Mouse (Mus musculus) cerebellum, postnatal 25 days (tissue): ENCODE results near the gene Dmwd.

Source experiments
- DNase-seq, 2 experiments: peaks; one replicate each; pipeline ENCODE4 v3.0.0; 2021; ENCODE audit warnings: mixed read lengths in 2 of 2

The Dmwd gene

DNA sequence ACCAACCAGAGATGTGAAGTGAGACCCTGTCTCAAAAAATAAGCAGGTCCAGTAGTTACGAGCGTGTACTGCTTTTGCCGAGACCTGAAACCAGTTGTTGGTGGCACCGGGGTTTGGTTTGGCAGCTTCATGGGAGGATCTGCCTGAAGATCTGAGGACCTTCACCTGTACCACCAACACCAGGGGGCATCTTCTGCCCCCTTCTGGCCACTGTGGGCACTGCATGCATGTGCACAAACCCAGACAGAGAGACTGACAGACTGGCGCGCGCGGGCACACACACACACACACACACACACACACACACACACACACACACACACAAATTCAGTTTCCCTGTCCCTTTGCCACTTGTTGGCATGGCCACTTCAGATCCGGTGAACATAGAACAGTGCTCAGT, 2.5 kb upstream of the Dmwd start:
- DNase-seq: peak; percentile 54 to 72

DNA sequence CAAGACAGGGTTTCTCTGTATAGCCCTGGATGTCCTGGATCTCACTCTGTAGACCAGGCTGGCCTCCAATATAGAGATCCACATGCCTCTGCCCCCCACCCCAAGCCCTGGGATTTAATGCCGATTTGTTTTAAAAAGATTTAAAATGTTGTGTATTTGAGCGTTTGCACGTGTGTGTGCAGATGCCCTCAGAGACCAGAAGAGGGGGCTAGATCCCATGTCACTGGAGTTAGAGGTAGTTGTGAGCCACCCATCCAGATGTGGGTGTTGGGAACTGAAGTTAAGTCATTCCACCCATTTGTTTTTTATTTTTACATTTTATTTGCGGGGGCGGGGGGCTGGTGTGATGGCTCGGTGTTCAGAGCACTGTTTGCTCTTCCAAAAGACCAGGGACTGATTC, 1.5 kb upstream of the Dmwd start:
- DNase-seq: no peak

DNA sequence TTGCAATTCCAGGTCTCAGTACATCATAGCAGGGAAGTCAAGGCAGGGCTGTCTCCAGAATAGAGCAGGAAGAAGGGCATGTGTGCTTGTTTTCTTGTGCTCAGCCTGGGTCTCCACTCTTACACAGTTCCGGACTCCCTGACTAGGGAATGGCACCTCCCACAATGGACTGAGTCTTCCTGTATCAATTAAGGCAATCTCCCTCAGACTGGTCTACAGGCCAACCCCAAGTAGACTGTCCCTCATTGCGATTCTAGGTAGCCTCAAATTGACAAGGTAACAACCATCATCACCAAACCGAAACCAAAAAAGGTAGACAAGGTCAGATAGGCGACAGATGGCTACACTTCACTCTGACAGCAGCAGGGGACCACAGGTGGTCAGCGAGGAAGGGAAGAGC, 796 bp upstream of the Dmwd start:
- no peak for DNase-seq

DNA sequence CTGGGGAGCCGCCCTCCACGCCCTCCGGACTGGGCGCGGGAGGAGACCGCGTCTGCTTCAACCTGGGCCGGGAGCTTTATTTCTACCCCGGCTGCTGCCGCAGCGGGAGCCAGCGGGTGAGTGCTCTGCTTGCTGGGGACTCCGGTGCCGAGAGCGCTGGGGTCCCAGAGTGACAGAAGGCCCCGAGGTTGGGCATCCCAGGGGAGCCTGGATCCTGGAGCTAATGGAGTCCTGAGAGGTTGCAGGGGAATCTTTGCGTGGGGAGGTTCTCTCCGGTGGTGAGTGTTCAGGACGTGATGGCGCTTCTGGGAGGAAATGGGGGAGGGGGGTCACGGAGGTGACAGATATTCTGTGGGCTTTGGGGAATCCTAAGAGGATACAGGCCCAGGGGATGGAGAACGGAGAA, 562 bp downstream of the Dmwd start:
- DNase-seq: peak; percentile 55 to 57

DNA sequence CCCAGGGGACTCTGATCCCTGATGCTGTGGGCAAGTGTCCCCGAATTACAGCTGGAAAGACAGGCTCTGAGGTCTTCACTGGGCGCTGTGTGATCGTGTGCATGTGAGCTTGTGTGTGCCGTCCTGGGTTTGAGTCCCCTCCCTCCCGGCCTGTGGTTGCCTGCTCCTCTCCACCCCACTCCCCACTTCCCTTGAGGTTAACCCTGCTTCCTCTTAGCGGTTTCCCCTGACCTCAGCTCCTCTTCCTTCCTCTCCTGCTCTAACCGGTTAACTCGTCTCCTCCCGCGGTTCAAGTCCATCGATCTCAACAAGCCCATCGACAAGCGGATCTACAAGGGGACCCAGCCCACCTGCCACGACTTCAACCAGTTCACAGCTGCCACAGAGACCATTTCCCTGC, 1.7 kb downstream of the Dmwd start:
- no peak for DNase-seq

DNA sequence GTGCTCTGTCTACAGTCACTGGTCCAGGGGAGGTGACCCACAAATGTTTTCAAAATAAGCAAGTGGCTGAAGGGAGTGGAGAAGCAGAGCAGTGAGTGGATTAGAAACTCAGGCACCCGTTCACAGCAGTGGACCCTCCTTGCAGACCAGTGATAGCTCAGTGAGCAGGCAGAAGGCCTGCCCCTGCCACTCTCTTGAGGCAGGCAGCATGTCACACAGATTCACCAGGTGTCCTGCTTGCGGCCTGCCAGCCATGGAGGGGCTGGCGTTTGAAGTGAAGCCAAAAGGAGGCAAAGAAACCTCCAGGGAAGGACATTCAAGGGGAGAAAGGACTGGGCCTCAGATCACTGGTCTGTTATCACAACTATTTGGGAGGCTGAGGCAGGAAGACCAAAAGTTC, 2.7 kb downstream of the Dmwd start:
- DNase-seq: no peak

DNA sequence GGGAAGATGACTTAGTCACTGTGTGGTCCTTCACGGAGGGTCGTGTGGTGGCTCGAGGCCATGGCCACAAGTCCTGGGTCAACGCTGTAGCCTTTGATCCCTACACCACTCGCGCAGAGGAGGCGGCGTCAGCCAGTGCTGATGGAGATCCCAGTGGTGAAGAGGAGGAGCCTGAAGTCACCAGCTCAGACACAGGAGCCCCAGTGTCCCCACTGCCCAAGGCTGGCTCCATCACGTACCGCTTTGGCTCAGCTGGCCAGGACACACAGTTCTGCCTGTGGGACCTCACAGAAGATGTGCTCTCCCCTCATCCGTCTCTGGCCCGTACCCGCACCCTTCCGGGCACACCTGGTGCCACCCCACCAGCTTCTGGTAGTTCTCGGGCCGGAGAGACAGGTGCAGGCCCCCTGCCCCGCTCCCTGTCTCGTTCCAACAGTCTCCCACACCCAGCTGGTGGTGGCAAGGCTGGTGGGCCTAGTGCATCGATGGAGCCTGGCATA, 4.5 kb downstream of the Dmwd start:
- no peak for DNase-seq

DNA sequence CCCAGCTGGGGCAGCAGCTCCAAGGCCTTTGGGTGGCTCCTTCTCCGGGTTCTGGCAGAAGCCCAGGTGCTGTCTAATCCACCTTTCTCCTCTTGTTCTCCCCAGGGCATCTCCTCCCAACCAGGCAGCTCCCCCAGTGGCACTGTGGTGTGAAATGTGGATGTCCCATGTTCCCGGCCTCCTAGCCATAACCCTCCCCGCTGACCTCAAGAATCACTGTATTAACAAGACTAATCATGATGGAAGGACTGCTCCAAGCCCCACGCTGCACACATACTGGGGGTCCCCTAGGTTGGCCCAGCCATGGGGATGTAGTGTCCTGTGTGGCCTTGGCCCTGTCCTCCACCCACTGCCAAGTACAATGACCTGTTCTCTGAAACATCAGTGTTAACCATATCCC, 6.1 kb downstream of the Dmwd start:
- DNase-seq: no peak

DNA sequence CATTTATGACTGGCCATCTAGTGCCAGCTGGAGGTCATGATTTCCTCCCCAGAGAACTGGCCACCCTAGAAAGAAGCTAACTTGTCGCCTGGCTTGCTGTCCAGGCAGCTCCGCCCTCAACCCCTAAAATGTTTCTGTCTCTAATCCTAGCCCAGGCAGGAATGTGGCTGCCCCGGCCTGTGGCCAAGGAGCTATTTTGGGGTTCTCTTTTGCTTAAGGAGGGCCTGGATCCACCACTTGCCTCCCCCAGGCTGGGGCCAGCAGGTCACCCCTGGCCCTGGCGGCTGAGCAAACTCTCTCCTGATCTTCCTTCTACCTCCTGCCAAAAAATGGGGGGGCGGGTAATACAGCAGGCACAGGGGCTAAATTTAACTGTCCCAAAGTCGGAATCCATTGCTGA, 7.1 kb downstream of the Dmwd start:
- no peak for DNase-seq

DNA sequence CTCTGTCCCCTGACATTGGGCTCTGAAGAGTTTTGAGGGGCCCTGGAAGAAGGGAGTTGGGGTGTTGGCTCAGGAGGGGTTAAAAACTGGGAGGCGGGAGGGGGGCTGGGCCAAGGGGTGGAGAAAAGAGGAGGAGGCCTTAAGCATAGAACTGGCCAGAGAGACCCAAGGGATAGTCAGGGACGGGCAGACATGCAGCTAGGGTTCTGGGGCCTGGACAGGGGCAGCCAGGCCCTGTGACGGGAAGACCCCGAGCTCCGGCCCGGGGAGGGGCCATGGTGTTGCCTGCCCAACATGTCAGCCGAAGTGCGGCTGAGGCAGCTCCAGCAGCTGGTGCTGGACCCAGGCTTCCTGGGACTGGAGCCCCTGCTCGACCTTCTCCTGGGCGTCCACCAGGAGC, 7.7 kb downstream of the Dmwd start, which contains the start of gene Dmpk:
Gene Dmpk (plus strand): TSS at position 149 of the 400 bp plus-strand sequence.
- DNase-seq: no peak

DNA sequence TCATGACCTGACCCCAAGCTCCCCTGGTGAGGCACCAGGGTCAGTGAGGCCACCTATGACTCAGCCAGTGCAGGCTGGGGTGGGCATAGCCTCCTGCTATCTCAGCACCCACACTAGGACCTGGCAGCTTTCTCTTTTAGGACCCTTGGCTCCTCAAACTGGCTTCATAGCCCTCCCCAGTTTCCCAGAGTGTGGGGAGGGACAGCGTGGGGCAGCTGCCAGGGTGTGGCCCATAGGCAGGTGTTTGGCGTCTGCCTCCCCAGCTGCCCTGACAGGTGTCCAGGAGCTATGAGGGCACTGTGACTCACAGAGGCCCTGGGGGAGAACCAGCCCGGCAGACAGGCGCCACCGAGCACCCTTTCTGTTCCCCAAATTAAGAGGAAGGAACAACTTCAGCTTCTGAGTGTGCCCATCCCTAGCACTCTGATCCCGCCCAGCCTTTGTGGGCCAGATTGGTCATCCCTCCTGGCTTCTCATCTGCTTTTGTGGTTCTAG, 8.3 kb downstream of the Dmwd start:
- DNase-seq: no peak

DNA sequence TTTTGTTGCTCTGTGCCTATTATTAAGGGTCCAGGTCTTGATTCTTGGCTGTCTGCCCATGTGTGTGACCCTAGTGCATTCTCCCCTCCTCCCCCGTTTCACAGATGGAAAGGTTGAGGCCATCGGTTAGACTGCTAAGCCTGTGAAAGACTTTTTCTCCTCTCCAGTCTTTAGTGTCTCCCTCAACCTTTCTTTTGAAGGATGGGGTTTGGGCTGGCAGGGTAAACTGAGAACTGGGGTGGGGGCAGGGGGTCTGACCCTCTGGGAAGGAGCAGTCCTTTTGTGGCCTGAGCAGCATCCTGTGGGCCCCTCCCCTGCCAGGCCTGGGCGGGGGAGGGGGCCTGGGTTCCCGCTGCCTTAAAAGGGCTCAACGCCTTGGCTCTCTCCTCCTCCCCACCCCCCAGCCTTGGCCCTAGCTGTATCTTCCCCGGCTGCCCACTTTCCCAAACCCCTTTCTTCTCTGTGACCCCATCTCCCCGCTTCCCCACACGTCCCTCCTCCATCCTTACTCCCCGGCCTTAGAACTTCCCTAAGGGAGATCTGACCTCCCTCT, 9.0 kb downstream of the Dmwd start:
- DNase-seq: no peak

DNA sequence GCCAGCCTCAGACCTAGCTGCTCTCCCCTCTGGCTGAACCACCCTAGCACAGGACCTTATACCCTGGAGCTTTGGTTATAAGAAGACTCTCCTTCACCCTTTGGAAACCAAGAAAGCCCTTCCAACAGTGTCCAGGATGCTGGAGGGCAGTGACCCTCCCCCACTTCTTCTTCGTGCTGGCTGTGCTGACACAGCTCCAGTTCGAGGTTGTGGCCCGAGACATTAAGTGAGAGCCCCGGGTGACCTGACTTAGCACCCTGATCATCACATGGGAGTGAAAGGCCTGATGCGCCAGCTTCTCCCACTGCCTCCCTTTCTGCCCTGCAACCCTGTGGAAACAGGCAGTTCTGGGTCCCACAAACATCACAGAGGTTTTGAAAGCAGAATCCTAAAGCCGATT, 9.5 kb downstream of the Dmwd start:
- no peak for DNase-seq

DNA sequence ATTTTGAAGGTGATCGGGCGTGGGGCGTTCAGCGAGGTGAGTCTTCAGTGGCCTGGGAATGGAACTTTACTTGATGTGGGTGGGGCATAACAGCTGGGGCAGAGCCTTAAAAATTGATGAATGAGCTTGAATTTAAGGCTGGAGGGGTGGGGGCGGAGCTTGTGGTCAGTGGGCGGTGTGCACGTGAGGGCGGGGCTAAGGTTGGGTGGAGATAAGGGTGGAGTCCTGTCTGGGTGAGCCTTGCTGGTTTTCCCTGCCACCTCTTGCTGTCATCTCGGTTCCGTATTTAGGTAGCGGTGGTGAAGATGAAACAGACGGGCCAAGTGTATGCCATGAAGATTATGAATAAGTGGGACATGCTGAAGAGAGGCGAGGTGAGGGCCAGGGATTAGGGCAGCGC, 10.0 kb downstream of the Dmwd start:
- peak in 1 of 2 experiments; percentile 40 for DNase-seq

DNA sequence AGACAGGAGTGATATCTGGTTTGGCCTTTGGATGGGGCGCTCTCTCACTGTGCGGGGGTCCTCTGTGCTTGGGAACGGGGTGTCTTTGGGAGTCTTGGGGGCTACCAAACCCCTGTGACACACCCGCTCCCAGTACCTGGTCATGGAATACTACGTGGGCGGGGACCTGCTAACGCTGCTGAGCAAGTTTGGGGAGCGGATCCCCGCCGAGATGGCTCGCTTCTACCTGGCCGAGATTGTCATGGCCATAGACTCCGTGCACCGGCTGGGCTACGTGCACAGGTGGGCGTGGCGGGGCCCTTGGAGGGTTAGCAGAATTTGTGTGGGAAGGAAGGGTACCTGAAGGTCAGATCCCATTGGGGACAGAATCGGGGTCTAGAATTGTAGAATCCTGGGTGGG, 10.7 kb downstream of the Dmwd start:
- no peak for DNase-seq

DNA sequence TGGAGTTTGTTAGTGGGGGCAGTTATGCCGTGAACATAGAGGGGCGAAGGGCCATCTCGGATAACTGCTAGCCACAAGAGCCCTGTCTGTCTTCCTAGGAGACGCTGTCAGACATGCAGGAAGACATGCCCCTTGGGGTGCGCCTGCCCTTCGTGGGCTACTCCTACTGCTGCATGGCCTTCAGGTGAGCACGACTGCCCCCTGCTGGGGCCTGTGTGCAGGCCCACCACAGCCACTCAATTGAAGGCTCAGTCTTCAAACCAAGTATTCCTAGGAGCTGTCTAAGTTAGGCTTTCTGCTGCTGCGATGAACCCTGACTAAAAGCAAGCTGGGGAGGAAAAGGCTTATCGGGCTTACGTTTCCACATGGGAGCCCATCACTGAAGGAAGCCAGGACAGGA, 12.8 kb downstream of the Dmwd start:
- peak; percentile 49 to 75 for DNase-seq

DNA sequence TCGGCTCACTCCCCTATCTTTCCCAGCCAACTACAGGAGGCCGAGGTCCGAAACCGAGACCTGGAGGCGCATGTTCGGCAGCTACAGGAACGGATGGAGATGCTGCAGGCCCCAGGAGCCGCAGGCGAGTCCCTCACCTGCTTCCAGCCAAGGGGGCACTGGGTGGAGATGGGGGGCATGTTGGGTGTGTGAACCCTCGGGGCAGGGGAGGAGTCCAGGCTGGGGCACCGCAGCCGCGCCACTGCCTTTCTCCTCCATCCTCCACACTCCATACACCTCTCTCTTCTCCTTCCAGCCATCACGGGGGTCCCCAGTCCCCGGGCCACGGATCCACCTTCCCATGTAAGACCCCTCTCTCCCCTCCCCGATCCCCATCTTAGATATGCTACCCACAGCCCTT, 15.9 kb downstream of the Dmwd start:
- no peak for DNase-seq

DNA sequence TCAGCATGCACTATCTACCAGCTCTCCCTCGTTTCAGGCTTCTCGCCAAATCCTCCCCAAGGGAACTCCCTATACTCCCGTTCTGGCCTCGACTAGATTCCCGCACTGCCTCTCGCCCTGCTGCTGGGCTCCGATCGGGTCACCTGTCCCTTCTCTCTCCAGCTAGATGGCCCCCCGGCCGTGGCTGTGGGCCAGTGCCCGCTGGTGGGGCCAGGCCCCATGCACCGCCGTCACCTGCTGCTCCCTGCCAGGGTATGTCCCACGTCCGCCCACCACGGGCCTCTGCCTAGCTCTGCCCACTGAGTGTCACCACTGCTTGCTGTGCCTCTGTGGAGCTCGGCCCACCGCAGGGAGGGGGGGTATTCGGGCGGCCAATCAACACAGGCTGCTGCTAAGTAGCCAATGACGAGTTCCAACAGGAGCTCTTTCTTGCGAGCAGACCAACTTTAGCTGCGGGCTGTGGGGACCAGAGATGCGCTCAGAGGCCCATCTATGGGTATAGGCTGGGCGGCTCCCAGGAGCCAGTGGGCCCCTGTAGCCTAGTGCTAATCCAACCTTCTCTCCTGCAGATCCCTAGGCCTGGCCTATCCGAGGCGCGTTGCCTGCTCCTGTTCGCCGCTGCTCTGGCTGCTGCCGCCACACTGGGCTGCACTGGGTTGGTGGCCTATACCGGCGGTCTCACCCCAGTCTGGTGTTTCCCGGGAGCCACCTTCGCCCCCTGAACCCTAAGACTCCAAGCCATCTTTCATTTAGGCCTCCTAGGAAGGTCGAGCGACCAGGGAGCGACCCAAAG, 16.6 kb downstream of the Dmwd start:
- DNase-seq: peak in 1 of 2 experiments; percentile 41

DNA sequence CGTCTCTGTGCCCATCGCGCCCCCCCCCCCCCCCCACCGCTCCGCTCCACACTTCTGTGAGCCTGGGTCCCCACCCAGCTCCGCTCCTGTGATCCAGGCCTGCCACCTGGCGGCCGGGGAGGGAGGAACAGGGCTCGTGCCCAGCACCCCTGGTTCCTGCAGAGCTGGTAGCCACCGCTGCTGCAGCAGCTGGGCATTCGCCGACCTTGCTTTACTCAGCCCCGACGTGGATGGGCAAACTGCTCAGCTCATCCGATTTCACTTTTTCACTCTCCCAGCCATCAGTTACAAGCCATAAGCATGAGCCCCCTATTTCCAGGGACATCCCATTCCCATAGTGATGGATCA, 17.1 kb downstream of the Dmwd start:
- DNase-seq: peak; percentile 67 to 81

DNA sequence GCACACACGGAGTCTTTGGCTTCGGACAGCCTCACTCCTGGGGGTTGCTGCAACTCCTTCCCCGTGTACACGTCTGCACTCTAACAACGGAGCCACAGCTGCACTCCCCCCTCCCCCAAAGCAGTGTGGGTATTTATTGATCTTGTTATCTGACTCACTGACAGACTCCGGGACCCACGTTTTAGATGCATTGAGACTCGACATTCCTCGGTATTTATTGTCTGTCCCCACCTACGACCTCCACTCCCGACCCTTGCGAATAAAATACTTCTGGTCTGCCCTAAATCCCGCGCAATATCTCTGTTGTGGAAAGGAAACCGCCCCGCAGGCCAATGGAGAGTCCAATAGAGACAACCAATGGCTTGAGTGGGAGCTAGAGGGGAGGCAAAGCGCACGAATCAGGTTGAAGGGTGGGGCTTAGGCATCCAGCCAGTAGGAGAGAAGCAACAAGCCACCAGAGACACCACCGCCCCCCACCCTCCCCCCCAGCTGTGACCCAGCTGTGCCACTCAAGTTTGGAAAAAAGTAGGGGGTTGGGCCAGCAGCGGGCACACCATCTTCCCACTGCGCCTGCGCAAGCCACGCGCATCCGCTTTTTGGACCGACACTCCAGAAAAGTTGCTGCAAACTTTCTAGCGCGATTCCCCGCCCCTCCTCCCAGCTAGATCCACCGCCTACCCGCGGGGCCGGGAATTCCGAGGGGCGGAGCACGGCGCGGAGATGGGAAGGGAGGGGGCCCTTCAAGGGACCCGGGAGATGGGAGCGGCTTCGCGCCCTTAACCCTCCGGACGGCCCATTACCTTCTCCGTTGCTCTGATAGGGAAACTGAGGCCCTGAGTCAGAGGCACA, 17.7 kb downstream of the Dmwd start:
- DNase-seq: peak; percentile 49 to 66

DNA sequence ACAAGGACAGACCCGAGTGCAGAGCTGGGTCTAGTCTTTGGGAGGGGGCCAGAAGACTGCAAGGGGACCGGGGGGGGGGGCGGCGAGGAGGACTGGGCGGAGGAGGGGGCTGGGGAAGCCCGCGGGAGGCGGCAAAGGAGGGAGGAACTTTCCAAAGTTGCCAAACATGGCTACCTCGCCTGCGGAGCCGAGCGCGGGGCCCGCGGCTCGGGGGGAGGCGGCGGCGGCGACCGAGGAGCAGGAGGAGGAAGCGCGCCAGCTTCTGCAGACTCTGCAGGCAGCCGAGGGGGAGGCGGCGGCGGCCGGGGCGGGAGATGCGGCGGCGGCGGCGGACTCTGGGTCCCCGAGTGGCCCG, 18.4 kb downstream of the Dmwd start, which contains the start of gene Six5:
Gene Six5 (plus strand): TSS at position 124 of the 355 bp plus-strand sequence.
- peak in 1 of 2 experiments; percentile 44 for DNase-seq

DNA sequence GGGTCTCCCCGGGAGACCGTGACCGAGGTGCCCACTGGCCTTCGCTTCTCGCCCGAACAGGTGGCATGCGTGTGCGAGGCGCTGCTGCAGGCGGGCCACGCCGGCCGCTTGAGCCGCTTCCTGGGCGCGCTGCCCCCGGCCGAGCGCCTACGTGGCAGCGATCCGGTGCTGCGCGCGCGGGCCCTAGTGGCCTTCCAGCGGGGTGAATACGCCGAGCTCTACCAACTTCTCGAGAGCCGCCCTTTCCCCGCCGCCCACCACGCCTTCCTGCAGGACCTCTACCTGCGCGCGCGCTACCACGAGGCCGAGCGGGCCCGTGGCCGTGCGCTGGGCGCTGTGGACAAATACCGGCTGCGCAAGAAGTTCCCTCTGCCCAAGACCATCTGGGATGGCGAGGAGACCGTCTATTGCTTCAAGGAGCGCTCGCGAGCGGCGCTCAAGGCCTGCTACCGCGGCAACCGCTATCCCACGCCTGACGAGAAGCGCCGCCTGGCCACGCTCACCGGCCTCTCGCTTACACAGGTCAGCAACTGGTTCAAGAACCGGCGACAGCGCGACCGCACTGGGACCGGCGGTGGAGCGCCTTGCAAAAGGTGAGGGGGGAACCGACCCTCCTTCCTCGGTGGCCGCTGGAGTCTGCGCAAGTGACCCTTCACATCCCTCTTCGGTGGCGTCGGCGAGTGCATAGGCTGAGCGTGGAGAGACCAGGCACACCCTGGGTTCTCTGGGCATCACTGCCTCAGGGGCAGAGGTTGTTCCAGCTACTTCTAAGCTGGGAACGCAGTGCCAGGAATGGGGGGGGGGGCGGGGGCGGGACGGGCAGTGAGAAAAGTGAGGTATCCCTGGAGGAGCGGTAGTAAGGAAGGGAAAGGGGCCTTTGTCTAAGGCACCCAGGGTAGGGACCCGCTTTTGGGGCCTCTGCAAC, 19.1 kb downstream of the Dmwd start:
- peak in 1 of 2 experiments; percentile 45 for DNase-seq
